Mouse (Mus musculus) frontal cortex, adult (tissue): ENCODE results near the gene Bpifb3.

Experiments
- ATAC-seq: cut with Nextera tagmentation; 2 replicates; pipeline ENCODE4 v1.9.2; 2017; ENCODE audit warnings: mild to moderate bottlenecking, moderate library complexity, mixed read lengths; ENCODE audit not compliant: low TSS enrichment

Gene Bpifb3

GRCm38 (mm10) chr2:153917930-153918329 is at the start of gene Bpifb3:
Gene Bpifb3, plus strand, starts transcription at chr2:153918230.
- no peak for ATAC-seq

- ATAC-seq, result no peak
These were observed 47.0 kb upstream of the Bpifb3 start, which contains the start of gene Sun5 for GRCm38 (mm10) chr2:153870984-153871383. Gene Sun5, minus strand, starts transcription at chr2:153871084.

GRCm38 (mm10) chr2:153874745-153875144 is 43.3 kb upstream of the Bpifb3 start, which contains the start of gene Bpifb2:
Gene Bpifb2, plus strand, starts transcription at chr2:153875045.
- ATAC-seq, result no peak

GRCm38 (mm10) chr2:153899111-153899510 is 18.9 kb upstream of the Bpifb3 start:
- ATAC-seq, result no peak

DNA sequence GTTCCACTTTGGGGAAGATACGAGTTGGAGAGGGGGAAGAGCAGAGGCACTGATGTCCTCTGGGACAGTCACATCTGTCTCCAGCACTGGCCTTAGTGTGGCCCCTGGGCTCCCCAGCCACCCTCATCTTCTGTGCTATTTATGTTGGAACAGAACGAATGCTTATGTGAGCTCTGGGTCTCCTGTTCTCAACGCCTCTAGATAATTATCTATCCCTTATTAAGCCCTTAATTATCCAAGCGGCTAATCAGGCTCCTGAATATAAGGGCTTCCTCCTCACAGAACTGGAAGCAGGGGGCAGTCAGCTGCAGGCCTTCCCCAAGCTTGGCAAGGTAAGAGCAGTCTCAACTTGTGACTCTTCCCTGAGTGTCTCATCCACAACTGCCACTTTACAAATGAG is 17.9 kb upstream of the Bpifb3 start, which contains the start of gene Bpifb6:
TSS of gene Bpifb6 (plus strand) at position 301 of the 400 bp plus-strand sequence.
- ATAC-seq, result no peak

- ATAC-seq, result no peak
These were observed 15.3 kb upstream of the Bpifb3 start for GRCm38 (mm10) chr2:153902726-153903125.

DNA sequence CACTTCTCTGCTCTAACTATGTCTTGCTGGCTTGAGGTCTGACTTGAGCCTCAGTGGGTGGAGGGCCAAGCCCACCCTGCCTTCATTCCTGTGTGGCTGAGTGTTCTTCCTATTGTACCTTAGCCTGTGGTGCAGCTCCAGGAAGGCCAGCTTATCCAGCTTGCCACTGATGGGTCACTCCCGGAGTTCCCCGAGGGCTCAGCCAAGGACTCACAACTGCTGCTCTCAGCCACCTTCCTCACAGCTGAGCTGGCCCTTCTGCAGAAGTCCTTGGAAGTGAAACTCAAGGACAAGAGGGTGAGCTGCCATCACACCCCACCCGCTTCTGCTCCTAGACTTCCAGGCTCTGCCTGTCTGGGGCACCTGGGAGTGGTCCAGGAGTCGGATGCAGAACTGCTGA is 11.4 kb upstream of the Bpifb3 start:
- no peak for ATAC-seq

DNA sequence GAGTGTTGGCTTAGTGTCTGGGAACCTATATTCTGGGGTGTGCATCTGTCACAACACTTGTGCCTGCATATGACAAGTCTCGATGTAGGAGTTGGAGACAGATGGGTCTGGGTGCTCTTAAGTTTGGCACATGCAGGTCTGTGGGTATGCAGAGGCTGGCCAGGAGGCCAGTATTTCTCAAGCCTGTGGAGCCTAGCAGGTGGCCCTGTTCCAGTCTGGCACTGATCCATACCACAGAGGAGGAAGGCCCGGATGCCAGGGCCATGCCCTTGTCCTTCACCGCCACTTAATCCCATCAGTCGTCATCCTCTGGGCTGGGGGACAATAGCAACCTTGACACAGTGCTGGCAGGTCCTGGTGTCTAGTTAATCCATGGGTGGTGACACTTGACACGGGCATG is 3.9 kb upstream of the Bpifb3 start:
- ATAC-seq, result peak; percentile 81

GRCm38 (mm10) chr2:153921246-153921645 is 3.2 kb downstream of the Bpifb3 start:
- peak; percentile 98 for ATAC-seq

DNA sequence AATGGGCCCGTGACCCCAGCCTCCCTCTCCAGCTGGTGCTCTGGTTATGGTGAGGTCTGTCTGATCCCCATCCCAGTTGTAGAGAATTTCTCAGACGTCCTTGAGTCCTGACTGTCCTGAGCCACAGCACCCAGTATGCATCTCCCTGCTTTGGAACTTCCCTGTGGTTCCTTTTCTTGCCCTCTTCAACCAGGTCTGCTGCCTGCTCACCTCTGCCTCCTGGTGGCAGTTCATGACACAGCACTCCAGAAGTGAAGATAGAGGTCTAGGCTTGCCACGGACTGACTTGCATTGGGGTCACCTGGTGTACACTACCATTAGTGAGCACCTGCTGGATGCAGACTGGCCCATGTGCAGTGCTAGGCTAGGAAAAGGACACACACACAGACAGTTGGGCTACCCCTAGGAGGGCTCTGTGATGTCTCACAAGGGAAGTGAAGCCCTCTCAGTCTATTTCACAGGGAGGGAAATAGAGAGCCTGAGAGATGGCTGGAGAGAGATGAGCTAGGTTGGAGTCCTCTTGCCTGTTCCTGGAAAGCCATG is 11.9 kb downstream of the Bpifb3 start:
- ATAC-seq, result peak; percentile 52; the same call in 1 of the 2 replicates

DNA sequence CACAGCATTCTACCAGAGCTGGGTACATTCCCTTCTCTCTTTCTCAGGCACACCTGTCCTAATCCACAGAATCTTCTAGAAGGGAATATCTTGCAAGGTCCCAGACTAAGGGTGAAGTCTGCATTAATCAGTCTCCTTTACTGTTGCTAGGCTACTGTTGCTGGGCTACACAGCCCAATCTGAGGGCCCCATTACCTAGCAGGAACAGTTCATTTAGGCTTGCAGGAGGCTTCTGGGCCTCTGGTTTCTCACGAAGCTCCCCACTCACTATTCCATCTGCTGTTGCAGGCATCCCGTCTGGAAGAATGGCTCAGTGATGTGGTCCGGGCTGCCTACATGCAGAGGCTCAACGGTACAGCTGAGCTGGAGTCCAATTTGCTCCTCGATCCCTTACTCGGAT is 13.1 kb downstream of the Bpifb3 start:
- peak; percentile 52 for ATAC-seq

GRCm38 (mm10) chr2:153933311-153933710 is 15.3 kb downstream of the Bpifb3 start:
- ATAC-seq, result no peak

- ATAC-seq, result no peak
These were observed 17.3 kb downstream of the Bpifb3 start for GRCm38 (mm10) chr2:153935348-153935747.

DNA sequence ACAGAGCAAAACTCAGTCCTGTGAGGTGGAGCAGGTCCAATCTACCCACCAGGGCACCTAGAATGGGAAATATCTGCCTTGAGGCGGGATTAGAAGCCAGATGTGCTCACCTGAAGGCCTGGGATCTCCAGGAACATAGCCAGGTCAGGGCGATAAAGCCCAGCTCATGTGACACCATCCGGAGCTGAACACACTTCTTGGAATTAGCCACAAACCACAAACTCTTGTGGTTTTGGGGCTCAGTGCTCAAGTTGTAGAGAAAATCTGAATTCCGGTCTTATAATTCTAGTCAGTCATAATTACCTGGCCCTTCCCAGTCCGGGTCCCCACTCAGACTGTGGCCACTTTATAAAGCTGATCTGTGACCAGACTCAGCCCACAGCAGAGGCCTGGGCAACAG is 19.8 kb downstream of the Bpifb3 start, which contains the start of gene Bpifb4:
TSS of gene Bpifb4 (plus strand) at position 370 of the 400 bp plus-strand sequence.
- ATAC-seq, result no peak

DNA sequence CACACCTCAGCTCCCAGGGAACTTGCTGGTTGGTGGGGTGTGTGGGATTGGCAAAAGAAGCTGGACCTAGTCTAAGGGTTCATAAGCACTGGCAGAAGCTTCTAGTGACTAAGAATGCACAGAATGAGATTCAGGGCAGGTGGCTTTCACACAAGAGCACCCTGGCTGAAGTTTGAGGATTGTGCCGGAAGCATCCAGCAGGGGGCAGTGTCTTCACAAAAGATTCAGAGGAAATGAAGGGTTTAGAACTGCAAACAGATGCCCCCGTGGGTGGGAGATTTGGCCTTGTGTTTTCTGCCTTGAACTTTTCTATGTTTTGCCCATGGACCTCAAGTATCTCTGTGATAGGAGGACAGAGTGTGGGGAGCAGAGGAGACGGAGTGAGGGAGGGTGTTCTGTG is 25.5 kb downstream of the Bpifb3 start:
- ATAC-seq, result peak; percentile 59; the same call in 1 of the 2 replicates

DNA sequence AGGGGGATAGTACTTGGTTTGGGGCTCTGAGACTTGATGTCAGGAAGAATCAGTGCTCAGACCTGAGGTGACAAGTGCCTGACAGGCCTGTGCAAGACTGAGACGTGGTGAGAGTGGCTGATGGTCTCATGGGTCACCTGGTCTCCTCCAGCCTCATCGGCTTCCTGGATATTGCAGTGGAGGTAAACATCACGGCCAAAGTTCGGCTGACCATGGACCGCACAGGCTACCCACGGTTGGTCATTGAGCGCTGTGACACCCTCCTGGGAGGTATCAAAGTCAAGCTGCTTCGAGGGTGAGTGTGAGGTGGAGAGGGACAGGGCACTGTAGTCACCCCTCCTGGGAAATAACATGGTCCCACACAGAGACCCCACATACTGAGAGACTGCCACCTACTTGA is 26.5 kb downstream of the Bpifb3 start:
- ATAC-seq, result no peak

DNA sequence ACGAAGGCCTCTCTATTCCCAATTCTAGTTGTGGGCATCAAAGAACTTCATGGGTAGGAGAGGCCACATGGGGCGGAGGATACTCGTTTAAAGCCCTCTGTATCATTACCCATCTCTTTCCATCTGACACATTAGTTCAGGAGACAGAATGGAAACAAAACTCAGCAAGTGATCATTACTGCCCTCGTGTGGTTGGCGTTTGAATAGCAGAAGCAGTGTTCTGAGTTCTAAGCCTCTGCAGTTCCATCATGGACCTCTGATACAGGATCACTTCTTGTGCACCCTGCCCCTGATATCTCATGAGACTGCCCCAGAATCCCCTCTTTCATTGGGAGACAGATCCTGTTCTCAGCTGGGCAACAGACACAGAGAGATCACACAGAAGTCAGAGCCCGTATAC is 34.9 kb downstream of the Bpifb3 start:
- peak; percentile 59; the same call in 1 of the 2 replicates for ATAC-seq

- ATAC-seq, result no peak
These were observed 35.8 kb downstream of the Bpifb3 start for GRCm38 (mm10) chr2:153953836-153954235.

- ATAC-seq, result peak; percentile 88
These were observed 44.8 kb downstream of the Bpifb3 start for GRCm38 (mm10) chr2:153962821-153963331.

- 0 out of 2 replicates have a peak, but pooled peaks have one; percentile 4 for ATAC-seq
These were observed 45.3 kb downstream of the Bpifb3 start for GRCm38 (mm10) chr2:153963334-153963733.

GRCm38 (mm10) chr2:153970221-153970620 is 52.2 kb downstream of the Bpifb3 start:
- ATAC-seq, result peak; percentile 55; the same call in 1 of the 2 replicates

- ATAC-seq, result no peak
These were observed 56.6 kb downstream of the Bpifb3 start, which contains the start of gene Bpifa6 for GRCm38 (mm10) chr2:153974582-153974981. Gene Bpifa6, plus strand, starts transcription at chr2:153974945.
